Mouse (Mus musculus) heart, adult 2 months (tissue): ENCODE results near the gene Fut1. TPM values are rescaled to one million over a fixed set of nuclear protein-coding genes. Genes with fewer than 3 reads are reported as not detected.

Experiments
- DNase-seq, 2 experiments: peaks; one replicate each; pipeline ENCODE4 v3.0.0; 2021
- H3K27ac ChIP-seq: fragments of 200-600 bp; 2 replicates; pipeline ENCODE4 v1.8.1; 2022
- H3K27me3 ChIP-seq: fragments of 200-500 bp; 2 replicates; pipeline ENCODE4 v1.6.1; 2012; ENCODE audit warnings: mild to moderate bottlenecking, low read length, inconsistent platforms, mixed read lengths; ENCODE audit not compliant: control insufficient read depth, insufficient read depth
- H3K36me3 ChIP-seq: fragments of 200-500 bp; 2 replicates; pipeline ENCODE4 v1.6.1; 2012; ENCODE audit warnings: low read length, inconsistent platforms; ENCODE audit not compliant: control insufficient read depth, insufficient read depth
- H3K4me1 ChIP-seq: fragments of 200-500 bp; 2 replicates; pipeline ENCODE4 v1.6.1; 2011; ENCODE audit warnings: low read length; ENCODE audit not compliant: control insufficient read depth, insufficient read depth
- H3K4me3 ChIP-seq: fragments of 200-600 bp; 2 replicates; pipeline ENCODE4 v1.8.1; 2022
- H3K79me2 ChIP-seq: fragments of 200-500 bp; replicated peaks from 2 replicates; pipeline ENCODE4 v1.6.1; 2012; ENCODE audit warnings: mild to moderate bottlenecking, inconsistent platforms, low read length, moderate library complexity, mixed read lengths; ENCODE audit not compliant: control insufficient read depth, insufficient read depth
- H3K9ac ChIP-seq: fragments of 200-500 bp; 2 replicates; pipeline ENCODE4 v1.6.1; 2012; ENCODE audit warnings: low read depth, mild to moderate bottlenecking, control low read depth, inconsistent platforms, low read length, mixed read lengths
- CTCF ChIP-seq: fragments of 200-600 bp; IDR thresholded peaks from 2 replicates; pipeline ENCODE4 v1.8.1; 2022; ENCODE audit warnings: antibody characterized with exemption, mild to moderate bottlenecking, moderate library complexity
- EP300 ChIP-seq: fragments of 200-500 bp; IDR thresholded peaks from 2 replicates; pipeline ENCODE4 v1.6.1; 2011; ENCODE audit warnings: low read depth, low read length, control low read depth; ENCODE audit not compliant: insufficient read depth
- POLR2A ChIP-seq: fragments of 200-500 bp; IDR thresholded peaks from 2 replicates; pipeline ENCODE4 v1.6.1; 2011; ENCODE audit warnings: mild to moderate bottlenecking, low read depth, low read length, control low read depth; ENCODE audit not compliant: insufficient read depth
- WGBS: fragments of 180-500 bp; shearing (Covaris S2); methylation state at CpG from one replicate; pipeline ENCODE4 v1.1.7; 2018; 5-methylcytosine and 5-hydroxymethylcytosine counted together
- intact Hi-C: fragments of 180-260 bp; cut with DNase I; formaldehyde crosslinking; loops from one replicate; pipeline ENCODE4 v1.15.1; 2025
- polyA plus RNA-seq: library from polyadenylated mRNA; depleted of rRNA; stranded (reverse); fragments of >200 nt; gene quantifications from 2 replicates; pipeline ENCODE4 v1.2.3, GENCODE M21; 2012
- total RNA-seq, 2 experiments: library from RNA; stranded (reverse); gene quantifications; 2 replicates each; pipeline ENCODE4 v1.2.3; 2021

Gene Fut1
- total and polyA plus RNA-seq, 3 experiments, result 0.25 TPM; not detected in 2

GRCm38 (mm10) chr7:45573954-45574353 lies 43.1 kb upstream of the Fut1 start:
- Histone ChIP-seq H3K4me1 (peaks cover 4% of the 10 kb centered on the region), H3K79me2 (no peaks in the 10 kb centered on the region), H3K36me3 (no peaks in the 10 kb centered on the region), H3K27ac (no peak overlapping the region; the same call in 1 of the 2 replicates), H3K4me3 (no peak overlapping the region), H3K27me3 (no peaks in the 10 kb centered on the region), H3K9ac (no peak overlapping the region)
- no peak for DNase-seq
- intact Hi-C loops, result no loop called here
- 75% methylated on average over 8 of the region's 8 CpGs for WGBS
- TF ChIP-seq CTCF (no peak), EP300 (no peak), POLR2A (no peak)

GRCm38 (mm10) chr7:45574472-45575379 lies 42.4 kb upstream of the Fut1 start:
- Histone ChIP-seq H3K36me3 (no peaks in the 10 kb centered on the region), H3K4me3 (no peak overlapping the region), H3K27ac (no peak overlapping the region; the same call in 1 of the 2 replicates), H3K27me3 (no peaks in the 10 kb centered on the region), H3K9ac (no peak overlapping the region), H3K79me2 (no peaks in the 10 kb centered on the region), H3K4me1 (peaks cover 4% of the 10 kb centered on the region)
- intact Hi-C loops, result no loop called here
- TF ChIP-seq CTCF (no peak), POLR2A (no peak), EP300 (no peak)
- WGBS, result 81% methylated on average over 15 of the region's 15 CpGs
- no peak for DNase-seq

- intact Hi-C loops, result no loop called here
- H3K27me3 ChIP-seq, result no peaks in the 10 kb centered on the region
- TF ChIP-seq POLR2A (no peak), EP300 (no peak), CTCF (no peak)
These were observed 31.2 kb upstream of the Fut1 start for GRCm38 (mm10) chr7:45585923-45586322.

GRCm38 (mm10) chr7:45587631-45588592 lies 29.2 kb upstream of the Fut1 start:
- DNase-seq, result no peak

More at GRCm38 (mm10) chr7:45585923-45586322, 31.2 kb upstream of the Fut1 start:
- no peak for DNase-seq
- Histone ChIP-seq H3K27ac (no peak overlapping the region), H3K9ac (no peak overlapping the region), H3K4me3 (no peak overlapping the region), H3K36me3 (no peaks in the 10 kb centered on the region), H3K4me1 (no peaks in the 10 kb centered on the region; the same call in 1 of the 2 replicates), H3K79me2 (no peaks in the 10 kb centered on the region)
- 94% methylated on average over 6 of the region's 6 CpGs for WGBS

GRCm38 (mm10) chr7:45589173-45589572 lies 27.9 kb upstream of the Fut1 start:
- H3K36me3 ChIP-seq, result no peaks in the 10 kb centered on the region
- peak overlapping the region; percentile 26; the same call in 1 of the 2 replicates for H3K27ac ChIP-seq
- no peaks in the 10 kb centered on the region for H3K27me3 ChIP-seq
- H3K9ac ChIP-seq, result no peak overlapping the region
- WGBS, result 2% methylated on average over 19 of the region's 19 CpGs
- H3K4me3 ChIP-seq, result peak overlapping the region; percentile 38
- TF ChIP-seq EP300, result peak; percentile 94
- peak; percentile 88 for TF ChIP-seq CTCF
- peak; percentile 57 for TF ChIP-seq POLR2A
- DNase-seq, result peak; percentile 91 to 95
- H3K79me2 ChIP-seq, result no peaks in the 10 kb centered on the region
- intact Hi-C loops, result loop anchor here (2.0 kb wide), 4 partner anchors 18 to 94 kb away; partner anchors contain the start of genes Bcat2, Hsd17b14 and Rasip1
- peaks cover 2% of the 10 kb centered on the region for H3K4me1 ChIP-seq

More at GRCm38 (mm10) chr7:45587631-45588592, 29.2 kb upstream of the Fut1 start:
- H3K4me1 ChIP-seq, result peaks cover 2% of the 10 kb centered on the region
- H3K79me2 ChIP-seq, result no peaks in the 10 kb centered on the region
- no peak overlapping the region for H3K9ac ChIP-seq
- H3K36me3 ChIP-seq, result no peaks in the 10 kb centered on the region
- 93% methylated on average over 23 of the region's 23 CpGs for WGBS
- intact Hi-C loops, result loop anchor here (2.0 kb wide), 4 partner anchors 17 to 95 kb away; partner anchors contain the start of genes Bcat2, Hsd17b14 and Rasip1
- no peaks in the 10 kb centered on the region for H3K27me3 ChIP-seq
- H3K4me3 ChIP-seq, result no peak overlapping the region
- H3K27ac ChIP-seq, result no peak overlapping the region
- TF ChIP-seq EP300 (no peak), POLR2A (no peak), CTCF (no peak)
